Mouse (Mus musculus) kidney, postnatal 10 days (tissue): Measurements from ENCODE around the gene Morc2a.

Experiments
- DNase-seq: peaks from one replicate; pipeline ENCODE4 v3.0.0; 2021; ENCODE audit warnings: mixed read lengths

The Morc2a gene

DNA sequence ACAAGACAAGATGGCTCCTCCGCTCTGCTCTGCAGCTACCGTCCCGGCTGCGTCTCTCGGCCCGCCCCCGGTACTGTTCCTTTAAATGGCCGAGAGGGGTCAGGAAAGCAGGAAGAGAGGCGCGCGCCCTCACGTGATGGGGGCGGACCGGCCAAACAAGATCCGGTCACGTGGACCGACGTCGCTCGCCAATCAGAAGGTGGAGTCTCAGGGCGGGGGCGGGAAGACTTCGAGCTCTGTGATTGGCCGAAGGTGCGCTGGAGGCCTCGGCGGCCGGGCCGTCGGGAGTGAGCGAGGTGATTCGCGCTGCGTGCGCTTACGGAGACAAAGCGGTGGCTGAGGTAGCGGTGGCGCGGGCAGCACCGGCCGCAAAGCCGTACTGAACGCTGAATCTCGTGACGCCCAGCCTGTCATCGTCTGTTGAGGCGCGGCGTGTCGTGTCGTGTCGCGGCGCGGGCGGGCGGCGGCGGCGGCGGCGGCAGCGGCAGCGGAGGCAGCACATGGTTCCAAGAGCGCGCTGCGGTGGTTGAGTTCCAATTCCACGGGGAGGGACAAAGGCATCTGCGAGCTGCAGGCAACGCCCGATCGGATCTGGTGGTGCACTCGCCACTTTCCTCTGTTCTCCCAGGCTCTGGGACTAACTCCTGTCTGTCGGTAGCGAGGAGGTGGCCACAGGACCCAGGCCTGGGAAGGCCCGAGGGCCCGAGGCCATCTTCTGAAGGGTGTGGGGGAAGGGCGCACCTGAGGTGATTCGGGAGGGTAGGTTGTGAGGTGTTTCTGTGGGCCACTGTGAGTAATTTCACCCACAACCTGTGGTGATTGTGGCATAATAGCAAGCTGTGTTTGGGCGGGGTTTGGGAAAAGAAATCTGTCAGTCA is at the start of gene Morc2a:
Gene Morc2a, plus strand, starts transcription at position 228 of the 878 bp plus-strand sequence.
- DNase-seq = peak; percentile 98

DNA sequence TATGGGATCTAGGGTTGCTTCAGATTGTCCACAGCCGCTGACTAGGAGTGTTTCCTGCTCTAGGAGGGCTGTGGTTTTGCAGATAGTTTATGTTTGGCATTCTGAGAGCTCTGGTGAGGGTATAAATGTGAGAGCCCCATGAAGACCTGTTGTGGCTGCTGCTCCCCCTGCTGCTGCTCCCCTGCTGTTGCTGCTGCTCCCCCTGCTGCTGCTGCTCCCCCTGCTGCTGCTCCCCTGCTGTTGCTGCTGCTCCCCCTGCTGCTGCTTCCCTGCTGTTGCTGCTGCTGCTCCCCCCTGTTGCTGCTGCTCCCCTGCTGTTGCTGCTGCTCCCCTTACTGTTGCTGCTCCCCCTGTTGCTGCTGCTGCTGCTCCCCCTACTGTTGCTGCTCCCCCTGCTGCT is 47.0 kb upstream of the Morc2a start:
- DNase-seq = peak; percentile 52

DNA sequence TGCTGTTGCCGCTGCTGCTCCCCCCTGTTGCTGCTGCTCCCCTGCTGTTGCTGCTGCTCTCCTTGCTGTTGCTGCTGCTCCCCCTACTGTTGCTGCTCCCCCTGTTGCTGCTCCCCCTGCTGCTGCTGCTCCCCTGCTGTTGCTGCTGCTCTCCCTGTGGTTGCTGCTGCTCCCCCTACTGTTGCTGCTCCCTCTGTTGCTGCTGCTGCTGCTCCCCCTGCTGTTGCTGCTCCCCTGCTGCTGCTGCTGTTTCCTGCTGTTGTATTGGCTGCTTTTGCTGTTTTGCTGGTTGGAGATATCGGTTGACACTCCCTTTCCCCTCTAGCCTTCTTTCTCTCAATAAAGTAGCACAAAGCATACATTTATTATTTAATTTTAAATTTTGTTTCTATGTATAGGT is 46.3 kb upstream of the Morc2a start:
- peak; percentile 64 for DNase-seq

DNA sequence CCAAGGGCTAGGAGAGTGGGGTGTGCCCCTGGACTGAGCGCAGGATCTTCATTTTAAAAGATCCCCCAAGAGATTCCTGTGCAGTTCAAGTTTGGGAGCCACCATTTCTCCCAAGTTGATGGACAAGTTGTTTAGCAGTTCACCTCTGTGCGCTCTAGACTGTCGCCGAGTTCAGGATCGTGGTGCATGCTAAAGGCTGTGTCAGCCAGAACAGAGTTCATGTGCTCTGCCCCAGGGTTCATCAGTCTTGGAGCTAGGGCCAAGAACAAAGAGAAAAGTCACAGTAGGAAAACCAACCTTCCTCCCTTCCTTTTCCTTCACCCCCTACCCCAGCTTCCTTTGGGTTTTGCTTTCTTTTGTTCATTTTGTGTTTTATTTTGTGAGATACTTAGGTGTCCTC is 42.5 kb upstream of the Morc2a start:
- DNase-seq = no peak

DNA sequence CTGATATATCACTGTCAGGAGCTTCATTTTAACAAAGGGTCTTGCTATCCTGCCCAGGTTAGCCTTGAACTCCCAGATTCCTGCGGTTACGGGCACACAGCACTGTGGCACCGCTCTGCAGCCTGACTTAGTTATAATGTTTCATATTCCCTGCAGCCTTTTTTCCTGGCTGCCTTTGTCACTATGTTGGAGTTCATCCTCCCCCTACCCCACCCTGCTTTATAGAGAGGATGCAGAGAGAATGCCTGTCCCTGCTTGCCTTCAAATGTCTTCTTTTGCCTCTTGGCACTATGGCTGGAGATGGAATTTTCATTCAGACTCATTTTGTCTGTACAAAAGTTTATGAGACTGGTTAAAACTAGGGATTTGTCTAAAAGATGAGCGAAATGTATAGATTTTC is 33.4 kb upstream of the Morc2a start:
- no peak for DNase-seq

DNA sequence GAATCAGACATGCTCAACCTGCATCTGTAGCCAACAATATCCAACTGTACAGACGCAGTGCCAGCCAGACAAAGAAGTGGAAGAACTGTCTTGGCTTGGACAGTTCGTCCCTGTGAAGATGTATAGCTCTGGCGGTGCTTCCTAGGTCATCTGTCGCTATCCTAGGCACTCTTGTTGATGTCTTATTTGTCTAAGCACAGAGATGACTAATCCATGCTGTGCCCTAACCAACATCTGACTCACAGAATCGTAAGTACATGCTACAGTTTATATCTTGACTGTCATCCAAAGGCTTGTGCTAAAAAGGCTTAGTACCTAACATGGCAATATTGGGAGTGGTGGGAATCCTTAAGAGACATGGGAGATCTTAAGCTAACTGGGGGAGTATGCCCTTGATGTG is 26.2 kb upstream of the Morc2a start:
- DNase-seq = no peak

DNA sequence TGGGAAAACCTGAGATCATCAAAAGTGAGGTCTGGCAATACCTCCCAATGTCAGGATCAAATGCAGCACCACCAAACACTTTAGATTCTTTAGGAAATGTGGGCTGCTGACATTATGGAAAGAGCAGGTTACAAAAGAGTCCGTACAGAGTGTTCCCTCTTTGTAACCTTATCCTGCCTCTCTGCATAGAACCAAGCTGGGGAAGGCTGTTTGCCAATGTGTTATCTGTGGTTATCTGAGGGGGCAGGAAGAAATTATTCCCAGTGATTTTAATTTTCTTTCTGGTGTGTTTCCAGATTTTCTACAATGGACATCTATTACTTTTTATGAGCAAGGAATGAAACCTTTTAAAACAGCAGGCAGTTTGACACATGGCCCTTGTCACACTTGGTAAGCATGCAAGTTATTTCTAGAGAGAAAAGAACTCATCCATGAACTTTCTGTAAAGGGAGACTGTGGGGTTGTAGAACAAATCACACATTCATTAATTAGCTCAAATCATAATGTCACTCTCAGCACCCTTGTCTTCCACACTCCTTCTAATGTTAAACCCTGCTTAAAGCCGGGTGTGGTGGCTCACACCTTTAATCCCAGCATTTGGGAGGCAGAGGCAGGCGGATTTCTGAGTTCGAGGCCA is 24.5 kb upstream of the Morc2a start:
- no peak for DNase-seq

DNA sequence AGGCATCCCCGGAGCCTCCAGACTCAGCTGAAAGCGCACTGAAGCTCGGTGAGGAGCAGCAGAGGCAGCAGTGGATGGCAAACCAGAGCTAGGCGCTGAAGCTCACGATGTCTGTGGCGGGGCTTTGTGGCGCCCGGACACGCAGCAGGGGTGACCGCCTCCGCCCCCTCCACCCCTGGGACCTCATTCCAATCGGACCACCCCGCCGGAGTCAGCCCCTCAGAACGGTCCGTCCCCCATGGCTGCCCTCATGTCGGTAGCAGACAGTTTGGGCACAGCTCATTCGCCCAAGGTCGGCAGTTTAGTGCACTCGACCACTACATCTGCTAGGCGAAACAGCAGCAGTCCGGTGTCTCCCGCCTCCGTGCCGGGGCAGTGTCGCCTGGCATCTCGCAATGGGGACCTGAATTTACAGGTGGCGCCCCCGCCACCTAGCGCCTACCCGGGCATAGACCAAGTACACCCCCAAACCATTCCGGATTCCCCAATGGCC is 19.9 kb upstream of the Morc2a start:
- DNase-seq = no peak

DNA sequence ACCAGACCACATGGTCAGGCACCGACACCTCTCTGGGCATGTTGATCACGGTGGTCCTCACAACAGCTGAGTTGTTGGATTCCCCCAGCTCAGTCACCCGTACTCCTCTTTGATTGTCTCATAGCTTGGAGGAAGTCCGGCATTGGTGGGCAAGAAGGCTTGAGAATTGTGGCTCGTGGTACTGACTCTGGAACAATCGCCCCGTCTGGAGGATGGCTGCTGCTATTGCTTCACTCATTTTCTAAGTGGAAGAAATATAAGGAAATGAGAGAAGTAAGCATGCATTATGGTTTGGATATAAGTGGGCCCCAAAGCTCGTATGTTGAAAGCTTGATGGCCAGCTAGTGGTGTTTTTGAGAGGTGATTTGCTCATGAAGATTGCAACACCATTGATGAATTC is 15.7 kb upstream of the Morc2a start:
- peak; percentile 54 for DNase-seq

DNA sequence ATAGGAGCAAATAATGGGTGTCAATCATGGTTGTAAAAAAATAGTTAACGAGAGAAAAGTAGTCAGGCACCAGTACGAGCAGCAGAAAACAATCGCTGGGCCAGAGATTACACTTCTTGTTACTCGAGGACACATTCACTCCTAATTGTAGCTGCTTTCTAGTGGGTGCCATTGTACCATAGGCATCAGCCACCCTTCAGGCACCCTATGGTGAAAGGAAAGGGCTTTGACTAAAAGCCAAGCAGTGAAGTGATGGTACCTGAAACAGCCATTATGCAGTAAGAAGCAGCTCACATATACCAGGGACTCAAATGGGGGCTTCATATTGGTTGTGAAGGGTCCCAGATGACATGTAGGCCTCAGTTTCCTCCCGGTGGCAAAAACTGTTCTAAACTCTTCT is 1.3 kb upstream of the Morc2a start:
- no peak for DNase-seq

DNA sequence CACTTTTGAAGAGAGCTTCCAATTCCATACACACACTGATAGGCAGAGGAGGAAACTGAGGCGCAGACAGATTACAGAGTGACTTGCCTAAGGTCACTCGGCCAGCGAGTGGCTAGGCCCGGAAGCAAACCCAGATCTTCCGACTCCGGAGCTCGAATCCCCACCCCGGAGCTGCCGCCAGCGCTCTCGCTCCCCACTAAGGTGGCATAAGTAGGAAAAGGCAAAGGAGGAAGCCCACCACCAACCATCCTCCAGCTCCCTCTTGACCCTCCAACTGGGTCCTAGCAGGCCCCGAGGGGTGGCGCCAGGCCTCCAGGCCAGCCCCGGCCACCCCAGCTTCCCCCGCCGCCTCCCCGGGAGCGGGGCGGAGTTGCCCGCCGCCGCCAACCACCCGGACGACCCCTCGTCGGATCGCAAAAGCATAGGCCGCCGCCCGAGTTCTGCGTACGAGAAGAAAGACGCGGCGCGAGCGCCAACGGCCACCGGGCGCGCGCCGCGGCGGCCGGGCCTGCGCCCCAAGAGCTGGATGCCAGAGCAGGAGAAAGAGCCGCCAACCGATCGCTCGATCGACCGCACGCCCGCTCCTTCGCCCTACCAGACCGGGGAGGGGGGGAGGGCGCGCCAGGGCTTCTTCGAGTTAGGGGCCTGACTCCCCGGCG is 557 bp upstream of the Morc2a start:
- no peak for DNase-seq

DNA sequence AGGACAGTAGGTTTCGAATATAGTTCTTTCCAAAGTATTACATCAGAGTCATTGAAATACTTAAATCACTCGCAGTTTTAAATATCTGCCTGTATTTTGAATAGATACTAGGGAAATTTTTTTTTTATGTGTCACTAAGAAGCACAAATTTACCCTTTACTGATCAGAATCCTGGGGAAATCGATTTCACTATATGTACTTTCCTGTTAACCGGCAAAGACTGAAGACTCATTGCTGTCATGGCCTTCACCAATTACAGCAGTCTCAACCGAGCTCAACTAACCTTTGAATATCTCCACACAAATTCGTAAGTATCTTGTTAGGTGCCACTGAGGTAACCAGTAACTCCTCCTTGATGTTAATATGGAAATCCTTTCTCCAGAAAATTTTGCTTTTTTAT is 1.1 kb downstream of the Morc2a start:
- DNase-seq = no peak

DNA sequence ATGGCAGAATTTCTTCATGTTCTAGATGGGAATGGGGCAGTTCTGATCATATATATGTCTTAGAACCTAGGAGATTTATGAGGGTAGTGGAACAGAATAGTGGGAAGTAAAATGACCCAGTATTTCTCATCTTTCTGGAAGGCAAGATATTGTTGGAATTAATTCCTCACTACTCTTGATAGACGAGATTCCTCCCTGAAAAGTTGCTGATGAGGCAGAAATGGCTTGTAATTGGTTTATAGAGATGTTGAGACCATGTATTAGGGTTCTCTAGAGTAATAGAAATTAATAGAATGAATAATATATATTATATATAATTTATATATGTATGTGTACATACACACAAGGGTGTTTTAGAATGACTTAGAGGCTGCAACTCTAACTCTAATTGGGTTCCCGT is 13.0 kb downstream of the Morc2a start:
- no peak for DNase-seq

DNA sequence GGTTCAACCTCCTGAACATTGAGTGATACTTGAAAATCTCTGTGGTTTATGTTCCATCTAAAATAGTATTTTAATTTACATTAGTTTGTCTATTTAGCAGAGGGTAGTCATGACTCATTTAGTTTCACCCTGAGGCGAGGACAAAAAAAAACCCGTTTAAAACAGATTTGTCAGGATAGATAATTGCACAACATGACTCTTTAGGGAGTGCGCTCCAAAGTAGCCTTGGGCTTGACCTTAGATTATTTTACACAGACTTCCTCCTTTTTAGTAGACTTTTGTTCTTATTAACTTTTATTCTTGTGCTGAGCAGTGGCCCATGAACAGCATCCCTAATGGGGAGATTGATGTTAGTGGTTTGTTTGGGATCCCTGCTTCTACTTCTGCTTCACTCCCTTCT is 18.5 kb downstream of the Morc2a start:
- DNase-seq = no peak

DNA sequence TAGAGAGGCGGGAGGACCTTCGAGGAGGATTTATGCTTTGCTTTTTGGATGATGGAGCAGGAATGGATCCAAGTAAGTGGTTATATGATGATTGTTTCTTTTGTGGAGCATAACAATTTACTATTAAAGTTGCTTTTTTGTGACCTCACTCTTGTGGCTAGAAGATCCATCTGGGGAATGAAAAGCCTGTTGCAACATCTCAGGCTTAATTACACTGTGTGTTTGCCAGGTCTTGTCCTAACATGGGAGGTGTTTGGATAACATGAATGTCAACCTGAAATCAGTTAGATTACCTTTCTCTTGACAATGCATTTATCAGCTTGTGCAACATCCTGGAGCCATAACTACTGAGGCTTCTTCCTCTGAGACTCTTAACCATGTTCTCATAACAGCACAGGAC is 19.8 kb downstream of the Morc2a start:
- no peak for DNase-seq

DNA sequence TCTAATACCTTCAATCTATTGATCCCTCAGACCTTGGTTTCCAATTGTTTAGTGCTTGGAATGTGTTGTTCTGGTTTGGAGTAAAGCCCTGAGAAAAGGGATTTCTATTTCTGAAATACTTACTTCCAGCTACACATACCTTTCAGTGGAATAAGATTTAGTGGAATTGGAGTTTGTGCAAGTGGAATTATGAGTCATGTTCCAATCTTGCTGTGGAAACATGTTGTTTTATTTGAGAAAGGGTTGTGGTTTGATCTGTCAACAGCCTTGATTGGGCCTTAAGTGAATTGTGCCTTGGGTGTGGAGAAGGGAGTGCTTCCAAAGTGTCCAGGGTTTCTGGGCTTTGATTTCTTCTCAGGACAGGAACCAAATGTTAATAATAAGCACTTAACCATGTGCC is 20.9 kb downstream of the Morc2a start:
- no peak for DNase-seq

DNA sequence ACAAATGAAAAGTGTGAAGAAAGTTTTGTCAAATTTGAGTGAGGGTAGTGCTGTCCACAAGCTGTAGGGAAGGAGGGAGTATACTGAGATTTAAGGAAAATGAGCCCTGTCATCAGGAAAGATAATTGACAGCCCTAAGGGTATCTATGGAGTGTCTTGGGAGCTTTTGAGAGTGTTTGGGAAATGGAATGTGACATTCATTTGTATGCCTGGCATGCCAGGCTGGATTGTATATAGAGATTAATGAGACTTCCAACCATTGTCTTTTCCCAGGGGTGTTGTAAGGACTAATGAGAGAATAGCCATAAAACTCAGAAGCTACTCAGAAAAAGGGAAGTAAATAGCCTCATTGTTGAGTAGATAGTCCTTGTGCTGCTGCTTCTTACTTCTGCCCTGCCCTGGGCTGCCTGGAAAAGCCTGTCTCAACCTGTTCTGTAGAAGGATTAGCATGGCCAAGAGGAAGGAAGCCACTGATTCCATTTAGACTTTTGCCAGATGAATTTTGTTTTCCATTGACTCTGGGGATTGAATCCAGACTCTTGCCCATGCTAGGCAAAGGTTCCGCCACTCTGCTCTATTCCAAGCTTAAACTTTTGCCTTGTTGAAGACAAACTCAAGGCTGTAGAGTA is 22.1 kb downstream of the Morc2a start:
- DNase-seq = no peak

DNA sequence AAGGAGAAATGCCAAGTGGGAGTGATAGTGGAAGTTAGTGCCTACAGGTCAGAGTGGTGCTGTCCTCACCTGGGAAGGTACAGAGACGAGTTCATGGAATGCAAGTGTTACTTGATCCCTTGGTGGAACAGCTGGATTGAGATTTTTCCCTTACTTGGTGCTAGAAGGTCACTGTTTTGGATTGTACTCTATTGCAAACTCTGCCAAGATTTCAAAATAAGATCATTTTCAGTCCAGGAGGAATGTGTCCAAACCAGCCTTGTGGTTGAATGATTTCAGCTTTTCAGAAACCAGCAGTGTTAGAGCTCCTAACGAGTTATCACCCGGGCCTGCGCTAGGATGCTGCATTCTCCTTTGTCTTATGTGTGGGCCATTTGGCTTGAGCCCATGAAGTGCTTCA is 25.6 kb downstream of the Morc2a start:
- no peak for DNase-seq

DNA sequence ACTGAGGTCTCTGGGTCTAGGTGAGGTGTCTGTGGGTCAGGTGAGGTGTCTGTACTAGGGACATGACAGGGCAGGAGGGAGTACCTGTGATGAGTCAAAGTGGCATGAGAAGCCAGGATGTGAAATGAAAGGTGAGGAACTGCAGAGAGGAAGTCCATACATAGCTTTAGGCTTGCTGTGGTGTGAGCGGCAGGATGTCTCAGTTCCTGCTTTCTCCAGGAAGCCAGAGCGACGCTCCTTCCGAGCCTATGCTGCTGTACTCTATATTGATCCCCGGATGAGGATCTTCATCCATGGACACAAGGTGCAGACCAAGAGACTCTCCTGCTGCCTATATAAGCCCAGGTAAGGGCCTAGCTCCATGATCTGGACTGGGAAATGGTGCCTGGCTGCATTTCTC is 27.4 kb downstream of the Morc2a start:
- DNase-seq = no peak

DNA sequence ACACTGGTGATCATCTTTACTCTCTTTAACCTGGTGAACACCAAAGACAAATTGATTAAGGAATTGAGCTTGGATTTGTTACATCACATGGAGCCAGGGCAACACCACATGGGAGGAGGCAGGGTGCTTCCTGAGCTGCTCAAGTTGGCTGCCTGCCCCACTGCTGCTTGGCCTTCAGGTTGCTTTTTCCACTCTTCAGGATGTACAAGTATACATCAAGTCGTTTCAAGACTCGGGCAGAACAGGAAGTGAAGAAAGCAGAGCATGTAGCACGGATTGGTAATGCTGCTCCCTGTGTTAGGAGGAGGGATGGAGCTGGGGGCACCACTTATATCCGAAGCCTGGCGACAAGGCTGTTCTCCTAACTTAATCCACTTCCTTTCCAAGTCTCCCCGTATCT is 28.2 kb downstream of the Morc2a start:
- DNase-seq = peak; percentile 55

DNA sequence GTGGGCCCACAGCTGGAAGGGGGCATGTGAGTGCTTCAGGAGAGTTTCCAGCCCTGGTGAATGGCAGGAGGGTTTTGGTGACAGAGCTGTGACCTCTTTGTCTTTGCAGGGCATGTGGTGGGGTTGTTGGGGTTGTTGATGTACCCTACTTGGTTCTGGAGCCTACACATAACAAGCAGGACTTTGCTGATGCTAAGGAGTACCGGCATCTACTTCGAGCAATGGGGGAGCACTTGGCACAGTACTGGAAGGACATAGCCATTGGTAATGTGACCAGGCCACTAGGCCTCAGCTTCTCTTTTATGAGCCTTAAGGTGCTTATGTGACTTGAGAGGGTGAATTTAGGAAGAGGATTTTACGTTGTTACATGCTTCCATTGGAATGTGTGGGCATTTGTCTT is 30.8 kb downstream of the Morc2a start:
- no peak for DNase-seq

DNA sequence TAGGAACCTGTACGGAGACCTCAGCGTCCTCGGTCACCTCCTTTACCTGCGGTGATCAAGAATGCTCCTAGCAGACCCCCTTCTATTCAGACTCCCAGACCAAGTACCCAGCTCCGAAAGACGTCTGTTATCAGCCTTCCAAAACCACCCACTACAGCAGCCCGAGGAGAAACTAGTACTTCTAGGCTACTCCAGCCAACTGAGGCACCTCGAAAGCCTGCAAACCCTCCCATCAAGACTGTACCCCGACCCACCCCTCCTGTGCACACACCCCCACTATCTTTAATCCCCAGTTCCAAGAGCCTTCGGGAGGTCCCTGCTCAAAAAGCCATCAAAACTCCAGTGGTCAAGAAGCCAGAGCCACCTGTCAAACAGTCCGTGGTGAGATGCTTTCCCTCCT is 34.7 kb downstream of the Morc2a start:
- DNase-seq = no peak

DNA sequence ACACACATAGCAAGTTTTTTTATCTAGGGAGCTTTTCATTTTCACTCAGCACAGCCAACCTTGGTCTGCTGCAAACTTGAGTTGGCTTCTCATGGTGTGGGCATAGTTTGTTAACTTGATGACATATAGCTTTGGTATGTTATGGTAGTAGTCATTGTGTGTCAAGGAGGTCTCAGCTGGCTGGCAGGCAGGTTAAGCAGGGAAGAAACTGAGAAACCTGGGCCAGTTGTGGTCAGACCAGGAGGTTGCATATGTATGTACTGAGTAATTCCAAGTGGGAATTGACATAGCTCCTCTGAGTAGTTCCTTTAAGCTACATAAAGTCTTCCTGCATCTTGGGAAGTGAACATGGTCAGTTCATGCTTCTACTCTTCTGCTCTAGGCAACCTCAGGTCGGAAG is 35.2 kb downstream of the Morc2a start:
- no peak for DNase-seq
